Mouse (Mus musculus): Measurements from ENCODE around the gene Birc2. TPM values are rescaled to one million over a fixed set of nuclear protein-coding genes. Genes with fewer than 3 reads are reported as not detected.

Birc2 gene
- total and polyA plus RNA-seq, 3 experiments = 29.6 to 33.0 TPM; not detected in 1

DNA sequence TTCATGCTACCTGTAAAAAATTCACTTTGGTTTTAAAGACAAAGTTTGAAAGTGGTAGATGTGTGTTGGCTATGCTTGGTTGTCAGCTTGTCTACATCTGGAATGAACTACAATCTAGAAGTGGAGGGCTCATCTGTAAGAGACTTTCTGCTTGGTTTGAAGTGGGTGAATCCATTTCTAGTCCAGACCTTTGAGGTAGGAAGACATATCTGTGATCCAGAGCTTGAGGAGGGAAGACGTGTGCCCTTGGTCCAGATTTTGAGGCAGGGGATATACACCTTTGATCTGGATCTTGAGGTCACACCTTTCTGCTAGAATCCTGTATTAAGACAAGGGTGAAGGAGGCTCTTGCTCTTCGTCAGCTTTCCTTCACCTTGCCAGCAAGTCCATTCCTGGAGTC is 39.3 kb downstream of the Birc2 start:
- H3K36me3 ChIP-seq (ENCODE audit: control insufficient read depth in 1 of 2, insufficient read depth in 2 of 2, low read length in 2 of 2) = peaks cover 2 to 6% of the 10 kb centered on the region in 2 experiments
- no peaks in the 10 kb centered on the region for H3K27me3 ChIP-seq (ENCODE audit: control insufficient read depth in 1 of 2, insufficient read depth in 2 of 2, low read length in 2 of 2)
- no peaks in the 10 kb centered on the region for H3K9me3 ChIP-seq (replicated peaks; ENCODE audit: insufficient read depth, low read length)
- TF ChIP-seq RAD21 (IDR thresholded peaks at IDR 0.05; ENCODE audit: low read depth, low read length) (no peak), NELFE (IDR thresholded peaks at IDR 0.05; ENCODE audit: low read depth, low read length) (no peak), TBP (IDR thresholded peaks at IDR 0.05; ENCODE audit: low read depth, low read length) (0 out of 2 replicates have a peak, but pooled peaks have one; percentile 6), E2F4 (IDR thresholded peaks at IDR 0.05; ENCODE audit: borderline replicate concordance, low read depth, low read length) (no peak), TAL1 (IDR thresholded peaks at IDR 0.05; ENCODE audit: low read length) (no peak), HCFC1 (IDR thresholded peaks at IDR 0.05; ENCODE audit: low read depth, low read length) (no peak), MAFK (IDR thresholded peaks at IDR 0.05; ENCODE audit: borderline replicate concordance, low read depth, low read length) (no peak), EP300 (IDR thresholded peaks at IDR 0.05; ENCODE audit: low read depth in 1 of 2, low read length in 2 of 2) (no peak), ZMIZ1 (IDR thresholded peaks at IDR 0.05; ENCODE audit: low read depth, low read length) (peak; percentile 37; the same call in 1 of the 2 replicates), MAZ (IDR thresholded peaks at IDR 0.05; ENCODE audit: low read depth, low read length) (no peak), MXI1 (IDR thresholded peaks at IDR 0.05; ENCODE audit: low read depth, low read length) (no peak), POLR2AphosphoS2 (IDR thresholded peaks at IDR 0.05; ENCODE audit: low read length) (peak; percentile 63), JUND (IDR thresholded peaks at IDR 0.05; ENCODE audit: low read depth, low read length) (no peak), SMC3 (IDR thresholded peaks at IDR 0.05; ENCODE audit: low read depth, low read length) (no peak), MYC (IDR thresholded peaks at IDR 0.05; ENCODE audit: low read depth, low read length) (0 out of 2 replicates have a peak, but pooled peaks have one; percentile 5), CHD1 (IDR thresholded peaks at IDR 0.05; ENCODE audit: low read depth, low read length) (no peak), NRF1 (IDR thresholded peaks at IDR 0.05; ENCODE audit: insufficient read depth, low read depth, low read length, poor library complexity, severe bottlenecking) (no peak), GABPA (IDR thresholded peaks at IDR 0.05; ENCODE audit: low read depth, low read length) (no peak), MAX (IDR thresholded peaks at IDR 0.05; ENCODE audit: low read length) (no peak)
- 0 out of 2 replicates have a peak, but pooled peaks cover 1% of the 10 kb centered on the region for H3K79me2 ChIP-seq (ENCODE audit: control insufficient read depth, insufficient read depth, low read length, poor library complexity)
- DNase-seq (ENCODE audit: low read depth, low spot score) = peak; percentile 54
- no peak overlapping the region for H3K4me3 ChIP-seq (ENCODE audit: control insufficient read depth in 1 of 2, insufficient read depth in 1 of 2, low read depth in 2 of 2, low read length in 2 of 2)
- no peak overlapping the region for H3K9ac ChIP-seq (ENCODE audit: control insufficient read depth, low read depth, low read length, poor library complexity, severe bottlenecking)
- H3K4me1 ChIP-seq (ENCODE audit: control insufficient read depth in 1 of 2, insufficient read depth in 2 of 2, low read length in 2 of 2) = no peaks in the 10 kb centered on the region; a peak in 1 of 4 replicates
- no peak overlapping the region for H3K27ac ChIP-seq (ENCODE audit: control insufficient read depth, low read depth, low read length)

DNA sequence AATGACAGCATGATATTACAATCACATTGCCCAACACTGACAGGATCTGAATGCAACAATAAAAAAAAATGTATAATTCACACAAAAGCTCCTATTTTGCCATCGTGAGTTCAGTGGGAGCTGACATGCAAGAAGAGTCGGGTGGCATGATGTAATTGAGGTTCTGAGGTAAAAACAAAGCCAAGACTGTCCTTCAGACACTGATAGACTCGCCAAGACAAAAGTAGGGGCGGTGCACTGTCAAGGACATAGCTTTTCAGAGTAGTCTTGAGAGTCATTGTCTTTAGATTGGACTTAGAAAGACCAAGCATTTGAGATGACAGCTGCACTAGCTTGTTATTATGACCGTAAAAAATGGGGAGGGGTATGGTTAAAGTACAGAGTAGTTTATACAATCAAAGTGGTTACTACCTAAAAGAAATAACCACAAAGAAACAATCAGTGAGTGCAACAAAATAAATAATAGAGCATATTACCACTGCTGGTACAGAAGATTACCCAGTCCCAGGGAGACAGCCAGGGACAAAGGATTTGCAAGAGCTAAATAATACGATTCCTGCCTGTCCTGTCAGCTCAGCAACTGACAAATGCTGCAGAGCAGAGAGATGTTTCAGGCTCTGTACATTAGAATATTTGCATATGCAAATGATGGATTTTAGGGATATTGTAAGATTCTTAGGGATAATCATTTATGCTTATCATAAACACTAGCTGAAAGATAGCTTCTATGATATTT is 40.6 kb downstream of the Birc2 start:
- Histone ChIP-seq H3K4me3 (ENCODE audit: control insufficient read depth in 1 of 2, insufficient read depth in 1 of 2, low read depth in 2 of 2, low read length in 2 of 2) (no peak overlapping the region), H3K36me3 (ENCODE audit: control insufficient read depth in 1 of 2, insufficient read depth in 2 of 2, low read length in 2 of 2) (peaks cover 8 to 17% of the 10 kb centered on the region in 2 experiments), H3K27me3 (ENCODE audit: control insufficient read depth in 1 of 2, insufficient read depth in 2 of 2, low read length in 2 of 2) (no peaks in the 10 kb centered on the region), H3K4me1 (ENCODE audit: control insufficient read depth in 1 of 2, insufficient read depth in 2 of 2, low read length in 2 of 2) (peaks cover 6% of the 10 kb centered on the region in 2 experiments), H3K9me3 (replicated peaks; ENCODE audit: insufficient read depth, low read length) (no peaks in the 10 kb centered on the region), H3K27ac (ENCODE audit: control insufficient read depth, low read depth, low read length) (no peak overlapping the region), H3K9ac (ENCODE audit: control insufficient read depth, low read depth, low read length, poor library complexity, severe bottlenecking) (no peak overlapping the region), H3K79me2 (ENCODE audit: control insufficient read depth, insufficient read depth, low read length, poor library complexity) (0 out of 2 replicates have a peak, but pooled peaks cover 1% of the 10 kb centered on the region)
- peak; percentile 49 for DNase-seq (ENCODE audit: low read depth, low spot score)
- TF ChIP-seq MYC (IDR thresholded peaks at IDR 0.05; ENCODE audit: low read depth, low read length) = no peak
- TF ChIP-seq BHLHE40 (IDR thresholded peaks at IDR 0.05; ENCODE audit: borderline replicate concordance, low read depth, low read length) = no peak; the same call in 1 of the 2 replicates
- TF ChIP-seq POLR2A (IDR thresholded peaks at IDR 0.05; ENCODE audit: control insufficient read depth in 1 of 2, insufficient read depth in 1 of 2, low read depth in 1 of 2, low read length in 2 of 2, poor library complexity in 1 of 2) = peak in 1 of 2 experiments; percentile 40; a peak in 2 of 4 replicates
- TF ChIP-seq CHD2 (IDR thresholded peaks at IDR 0.05; ENCODE audit: low read length) = no peak
- TF ChIP-seq USF1 (IDR thresholded peaks at IDR 0.05; ENCODE audit: low read depth, low read length) = no peak
- TF ChIP-seq ZC3H11A (IDR thresholded peaks at IDR 0.05; ENCODE audit: low read depth, low read length) = no peak
- no peak for TF ChIP-seq POLR2AphosphoS5 (IDR thresholded peaks at IDR 0.05; ENCODE audit: borderline replicate concordance, low read depth, low read length)
- no peak for TF ChIP-seq RCOR1 (IDR thresholded peaks at IDR 0.05; ENCODE audit: low read depth, low read length)
- TF ChIP-seq POLR2AphosphoS2 (IDR thresholded peaks at IDR 0.05; ENCODE audit: low read length) = peak; percentile 66; the same call in 1 of the 2 replicates
- no peak for TF ChIP-seq JUND (IDR thresholded peaks at IDR 0.05; ENCODE audit: low read depth, low read length)
- no peak for TF ChIP-seq TBP (IDR thresholded peaks at IDR 0.05; ENCODE audit: low read depth, low read length)
